Comparison of ENCODE assay signal across 8 mouse cellular contexts in genomic region chr11:74637971-74638790, GRCm38 (mm10). TPM values are rescaled to one million over a fixed set of nuclear protein-coding genes. Genes with fewer than 3 reads are reported as not detected.
DNase-seq lines count a peak whose midpoint lies in the region; ATAC-seq lines count a peak whose summit lies in the region.

No protein-coding gene starts in this region.

- under 1% methylated on average over 73 of the region's 86 CpGs for WGBS in hindbrain, embryonic 14.5 days

- peak overlapping the region; percentile 53 for H3K4me3 ChIP-seq in hindbrain, embryonic 14.5 days (replicated peaks; ENCODE audit: low read length)
- peak overlapping the region; percentile 94 for H3K4me3 ChIP-seq in megakaryocyte, embryonic 14.5 days (replicated peaks)

- intact Hi-C loops in left cerebral cortex, postnatal 10 days (cut with DNase I), result no loop called here

- DNase-seq in cerebellum, postnatal 25 days, result peak; percentile 90 to 91
- peak; percentile 64 to 71 for DNase-seq in frontal cortex, postnatal 36 days (ENCODE audit: low spot score in 2 of 2)
- DNase-seq in hindbrain, embryonic 14.5 days (ENCODE audit: low spot score), result peak; percentile 77
- DNase-seq in left cerebral cortex, postnatal 10 days (ENCODE audit: extremely low spot score in 1 of 2, low spot score in 2 of 2), result peak; percentile 41 to 86
- DNase-seq in right cerebral cortex, postnatal 25 days, result peak; percentile 79
- DNase-seq in urinary bladder, postnatal 4 days (ENCODE audit: low spot score in 2 of 2), result peak; percentile 77 to 80

- H3K4me1 ChIP-seq in hindbrain, embryonic 14.5 days (replicated peaks; ENCODE audit: control insufficient read depth, insufficient read depth, low read length), result peaks cover 14% of the 10 kb centered on the region
- peaks cover 40% of the 10 kb centered on the region for H3K4me1 ChIP-seq in megakaryocyte, embryonic 14.5 days

- no peaks in the 10 kb centered on the region for H3K9me3 ChIP-seq in hindbrain, embryonic 14.5 days (ENCODE audit: control insufficient read depth, low read length)
- no peaks in the 10 kb centered on the region for H3K9me3 ChIP-seq in megakaryocyte, embryonic 14.5 days

- H3K9ac ChIP-seq in hindbrain, embryonic 14.5 days, result peak overlapping the region; percentile 84

- 0 out of 2 replicates have a peak, but pooled peaks cover 14% of the 10 kb centered on the region for H3K27me3 ChIP-seq in hindbrain, embryonic 14.5 days (ENCODE audit: control insufficient read depth, insufficient read depth, low read length)
- H3K27me3 ChIP-seq in megakaryocyte, embryonic 14.5 days (replicated peaks), result peaks cover 65% of the 10 kb centered on the region

- peak; percentile 28 for ATAC-seq in activated CD4-positive, CD25-positive, alpha-beta regulatory T cell, adult 4 months
- ATAC-seq in hindbrain, embryonic 14.5 days (ENCODE audit: low FRiP score), result peak; percentile 87

- H3K27ac ChIP-seq in hindbrain, embryonic 14.5 days, result peak overlapping the region; percentile 94

- peaks cover 10% of the 10 kb centered on the region for H3K36me3 ChIP-seq in hindbrain, embryonic 14.5 days (replicated peaks; ENCODE audit: control insufficient read depth, insufficient read depth)
- no peaks in the 10 kb centered on the region for H3K36me3 ChIP-seq in megakaryocyte, embryonic 14.5 days (replicated peaks; ENCODE audit: low read length)

- H3K4me2 ChIP-seq in hindbrain, embryonic 14.5 days (replicated peaks), result peak overlapping the region; percentile 78

RNA-seq across cellular contexts. Expression of gene Cluh, which starts 11.1 kb away (rescaled TPM):
- polyA plus RNA-seq in activated CD4-positive, CD25-positive, alpha-beta regulatory T cell, adult 4 months (2017; shearing (Covaris generic)), result 1 to 10 TPM; 6.8 to 8.1 TPM
- polyA plus RNA-seq in hindbrain, embryonic 14.5 days (2014; fragmentation: Nextera tagmentation; extraction: Ambion mirVana), result 18.4 and 19.0 TPM in 2 replicates
- total RNA-seq in left cerebral cortex, postnatal 10 days (2021), result 10 to 100 TPM; 59.7 to 60.1 TPM
- polyA plus RNA-seq in megakaryocyte, embryonic 14.5 days (2012; ENCODE audit: insufficient read depth, low replicate concordance), result 2.1 and 8.3 TPM in 2 replicates

RNA-seq across cellular contexts. Expression of gene Ccdc92b, which starts 18.8 kb away (rescaled TPM):
- polyA plus RNA-seq in activated CD4-positive, CD25-positive, alpha-beta regulatory T cell, adult 4 months (2017; shearing (Covaris generic)), result not detected
- polyA plus RNA-seq in hindbrain, embryonic 14.5 days (2014; fragmentation: Nextera tagmentation; extraction: Ambion mirVana), result 3.5 and 5.0 TPM in 2 replicates
- total RNA-seq in left cerebral cortex, postnatal 10 days (2021), result 10 to 100 TPM; 19.2 to 20.8 TPM
- polyA plus RNA-seq in megakaryocyte, embryonic 14.5 days (2012; ENCODE audit: insufficient read depth, low replicate concordance), result 0.06 and 0.41 TPM in 2 replicates

RNA-seq across cellular contexts. Expression of gene Rap1gap2, which starts 27.5 kb away (rescaled TPM):
- polyA plus RNA-seq in activated CD4-positive, CD25-positive, alpha-beta regulatory T cell, adult 4 months (2017; shearing (Covaris generic)), result 1 to 10 TPM; 3.3 to 4.1 TPM
- polyA plus RNA-seq in hindbrain, embryonic 14.5 days (2014; fragmentation: Nextera tagmentation; extraction: Ambion mirVana), result 11.2 and 12.0 TPM in 2 replicates
- total RNA-seq in left cerebral cortex, postnatal 10 days (2021), result 100 to 1,000 TPM; 135 to 139 TPM
- polyA plus RNA-seq in megakaryocyte, embryonic 14.5 days (2012; ENCODE audit: insufficient read depth, low replicate concordance), result 0.42 and 0.81 TPM in 2 replicates

Comparison
In these comparisons a context has a peak if more than half of its experiments do, and no peak if none do; other contexts are left out.
1. Peak in every context shown above with its lines: DNase-seq, ATAC-seq, H3K4me3 ChIP-seq and H3K27ac ChIP-seq.